Mouse (Mus musculus) embryonic fibroblast, embryonic 13.5 days (primary cell): ENCODE data around the gene Ccl25.

ENCODE experiments used
- CTCF ChIP-seq: IDR thresholded peaks from 2 replicates; pipeline ENCODE4 v1.5.1; 2011; ENCODE audit warnings: mild to moderate bottlenecking, control low read depth, low read length, moderate library complexity, borderline replicate concordance; ENCODE audit not compliant: insufficient read depth
- POLR2A ChIP-seq: IDR thresholded peaks from 2 replicates; pipeline ENCODE4 v1.6.1; 2011; ENCODE audit warnings: low read depth, mild to moderate bottlenecking, control low read depth, low read length, moderate library complexity

DNA sequence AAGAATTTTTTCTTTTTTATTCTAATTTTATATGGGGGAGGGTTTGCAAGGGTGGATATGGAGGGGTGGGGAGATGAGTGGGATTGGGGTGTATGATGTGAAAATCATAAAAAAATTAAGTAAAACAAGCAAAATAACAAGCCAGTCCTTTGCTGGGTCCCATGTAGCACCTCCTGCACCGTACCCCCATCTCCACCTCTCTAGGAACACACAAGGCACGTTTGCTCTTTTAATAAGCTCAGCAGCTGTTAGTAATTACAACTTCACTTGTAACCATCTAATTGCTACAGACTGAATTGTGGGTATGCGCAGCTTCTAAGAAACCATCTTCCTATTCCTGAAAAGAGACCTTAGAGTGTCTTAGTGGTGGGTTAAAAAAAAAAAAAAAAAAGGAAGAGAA is 15.2 kb downstream of the Ccl25 start:
- TF ChIP-seq POLR2A (no peak), CTCF (no peak)
